Mouse (Mus musculus) myocyte (in vitro differentiated cells): ENCODE measurements around the gene Ndufs7.

ENCODE experiments used
- E2F4 ChIP-seq: IDR thresholded peaks from one replicate; pipeline ENCODE4 v1.6.1; 2011; ENCODE audit warnings: mild to moderate bottlenecking, control low read depth, moderate library complexity; ENCODE audit not compliant: insufficient read depth
- POLR2A ChIP-seq: IDR thresholded peaks from one replicate; pipeline ENCODE4 v1.6.1; 2011; ENCODE audit warnings: low read depth, mild to moderate bottlenecking, control low read depth, moderate library complexity; ENCODE audit not compliant: insufficient read length
- SRF ChIP-seq: IDR thresholded peaks from one replicate; pipeline ENCODE4 v1.6.1; 2011; ENCODE audit warnings: low read depth; ENCODE audit not compliant: control insufficient read depth, insufficient read length

DNA sequence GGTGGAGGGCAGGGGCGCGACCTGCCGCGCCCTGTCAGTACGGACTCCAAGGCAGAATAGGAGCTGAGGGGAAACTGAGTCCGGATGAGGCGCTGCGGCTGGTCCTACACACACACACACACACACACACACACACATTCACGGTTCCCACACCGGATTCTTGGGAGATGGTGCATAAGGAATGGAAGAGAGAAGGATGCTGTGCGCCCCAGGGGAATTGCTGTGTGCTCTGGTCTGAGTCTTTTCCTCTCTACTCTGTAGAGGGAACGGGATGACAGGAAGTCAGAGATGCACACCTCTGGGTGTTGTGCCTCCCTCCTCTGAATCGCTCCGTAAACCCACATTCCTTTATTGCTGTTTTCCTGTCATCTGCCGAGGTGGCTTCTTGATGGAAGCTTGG is 50.4 kb downstream of the Ndufs7 start:
- TF ChIP-seq POLR2A = no peak
- TF ChIP-seq SRF = no peak
- TF ChIP-seq E2F4 = no peak
